8 mouse cellular contexts compared by ENCODE assay signal in genomic region chr5:43093647-43094326, GRCm38 (mm10).
DNase-seq lines count a peak whose midpoint lies in the region; ATAC-seq lines count a peak whose summit lies in the region.

No protein-coding gene starts in this region.

- peak; percentile 25; the same call in 1 of the 2 replicates for ATAC-seq in heart, embryonic 12.5 days (ENCODE audit: insufficient number of reproducible peaks, low FRiP score)
- peak; percentile 41 for ATAC-seq in midbrain, embryonic 11.5 days (ENCODE audit: low FRiP score)
- 0 out of 2 replicates have a peak, but pooled peaks have one; percentile 24 for ATAC-seq in hindbrain, embryonic 14.5 days (ENCODE audit: low FRiP score)
- 0 out of 2 replicates have a peak, but pooled peaks have one; percentile 17 for ATAC-seq in neural tube, embryonic 15.5 days (ENCODE audit: low FRiP score)
- ATAC-seq in frontal cortex, adult (ENCODE audit: low TSS enrichment), result no peak

- peak overlapping the region; percentile 45 for H3K27ac ChIP-seq in heart, embryonic 12.5 days (ENCODE audit: poor library complexity, severe bottlenecking)
- H3K27ac ChIP-seq in midbrain, embryonic 11.5 days (ENCODE audit: low read depth, low read length), result no peak overlapping the region
- no peak overlapping the region for H3K27ac ChIP-seq in midbrain, embryonic 10.5 days (replicated peaks)
- 0 out of 2 replicates have a peak overlapping the region, but pooled peaks have one; percentile 20 for H3K27ac ChIP-seq in hindbrain, embryonic 14.5 days
- H3K27ac ChIP-seq in neural tube, embryonic 15.5 days (replicated peaks), result no peak overlapping the region

- H3K9me3 ChIP-seq in heart, embryonic 12.5 days (replicated peaks), result no peaks in the 10 kb centered on the region
- H3K9me3 ChIP-seq in midbrain, embryonic 11.5 days (ENCODE audit: control insufficient read depth, low read length), result no peaks in the 10 kb centered on the region
- H3K9me3 ChIP-seq in midbrain, embryonic 10.5 days (replicated peaks), result no peaks in the 10 kb centered on the region
- no peaks in the 10 kb centered on the region for H3K9me3 ChIP-seq in hindbrain, embryonic 14.5 days (ENCODE audit: control insufficient read depth, low read length)
- H3K9me3 ChIP-seq in neural tube, embryonic 15.5 days (replicated peaks), result no peaks in the 10 kb centered on the region

- DNase-seq in heart, postnatal 4 days, result no peak
- peak; percentile 64 for DNase-seq in midbrain, embryonic 11.5 days (ENCODE audit: low spot score, missing footprints)
- no peak for DNase-seq in midbrain, embryonic 10.5 days (ENCODE audit: low spot score)
- no peak for DNase-seq in hindbrain, embryonic 14.5 days (ENCODE audit: low spot score)
- DNase-seq in ovary, adult 18-20 months (ENCODE audit: low spot score), result no peak

- no peak overlapping the region for H3K9ac ChIP-seq in heart, embryonic 12.5 days
- H3K9ac ChIP-seq in midbrain, embryonic 11.5 days (ENCODE audit: low read length), result no peak overlapping the region
- H3K9ac ChIP-seq in hindbrain, embryonic 14.5 days, result no peak overlapping the region
- no peak overlapping the region for H3K9ac ChIP-seq in neural tube, embryonic 15.5 days (replicated peaks)

- no peak overlapping the region for H3K4me3 ChIP-seq in heart, embryonic 12.5 days
- no peak overlapping the region for H3K4me3 ChIP-seq in midbrain, embryonic 11.5 days (ENCODE audit: low read depth, low read length)
- H3K4me3 ChIP-seq in midbrain, embryonic 10.5 days, result no peak overlapping the region
- no peak overlapping the region for H3K4me3 ChIP-seq in hindbrain, embryonic 14.5 days (replicated peaks; ENCODE audit: low read length)
- H3K4me3 ChIP-seq in neural tube, embryonic 15.5 days (replicated peaks), result no peak overlapping the region

- H3K4me2 ChIP-seq in heart, embryonic 12.5 days, result peak overlapping the region; percentile 28
- no peak overlapping the region for H3K4me2 ChIP-seq in midbrain, embryonic 11.5 days
- no peak overlapping the region for H3K4me2 ChIP-seq in hindbrain, embryonic 14.5 days (replicated peaks)
- no peak overlapping the region for H3K4me2 ChIP-seq in neural tube, embryonic 15.5 days

- WGBS in heart, embryonic 12.5 days, result 40% methylated on average over 5 of the region's 5 CpGs
- 82% methylated on average over 5 of the region's 5 CpGs for WGBS in midbrain, embryonic 11.5 days
- 76% methylated on average over 5 of the region's 5 CpGs for WGBS in midbrain, embryonic 10.5 days
- WGBS in hindbrain, embryonic 14.5 days, result 71% methylated on average over 5 of the region's 5 CpGs
- 68% methylated on average over 5 of the region's 5 CpGs for WGBS in neural tube, embryonic 15.5 days

- H3K36me3 ChIP-seq in heart, embryonic 12.5 days, result no peaks in the 10 kb centered on the region
- no peaks in the 10 kb centered on the region for H3K36me3 ChIP-seq in midbrain, embryonic 11.5 days (ENCODE audit: control insufficient read depth, insufficient read depth, low read length)
- no peaks in the 10 kb centered on the region for H3K36me3 ChIP-seq in midbrain, embryonic 10.5 days
- no peaks in the 10 kb centered on the region for H3K36me3 ChIP-seq in hindbrain, embryonic 14.5 days (replicated peaks; ENCODE audit: control insufficient read depth, insufficient read depth)
- no peaks in the 10 kb centered on the region for H3K36me3 ChIP-seq in neural tube, embryonic 15.5 days

- H3K4me1 ChIP-seq in heart, embryonic 12.5 days (replicated peaks), result peaks cover 19% of the 10 kb centered on the region
- peaks cover 18% of the 10 kb centered on the region for H3K4me1 ChIP-seq in midbrain, embryonic 11.5 days (ENCODE audit: control insufficient read depth, insufficient read depth, low read length)
- peaks cover 23% of the 10 kb centered on the region for H3K4me1 ChIP-seq in midbrain, embryonic 10.5 days
- H3K4me1 ChIP-seq in hindbrain, embryonic 14.5 days (replicated peaks; ENCODE audit: control insufficient read depth, insufficient read depth, low read length), result peaks cover 16% of the 10 kb centered on the region
- H3K4me1 ChIP-seq in neural tube, embryonic 15.5 days, result peaks cover 11% of the 10 kb centered on the region

- H3K27me3 ChIP-seq in heart, embryonic 12.5 days (replicated peaks), result no peaks in the 10 kb centered on the region
- H3K27me3 ChIP-seq in midbrain, embryonic 11.5 days (ENCODE audit: control insufficient read depth, insufficient read depth, low read length), result no peaks in the 10 kb centered on the region
- H3K27me3 ChIP-seq in midbrain, embryonic 10.5 days (ENCODE audit: low read depth, poor library complexity, severe bottlenecking), result peaks cover 13% of the 10 kb centered on the region; the same call in 1 of the 2 replicates
- H3K27me3 ChIP-seq in hindbrain, embryonic 14.5 days (ENCODE audit: control insufficient read depth, insufficient read depth, low read length), result no peaks in the 10 kb centered on the region
- H3K27me3 ChIP-seq in neural tube, embryonic 15.5 days (replicated peaks), result no peaks in the 10 kb centered on the region

Comparison
In these comparisons a context has a peak if more than half of its experiments do, and no peak if none do; other contexts are left out.
1. H3K27ac ChIP-seq: peak in heart, embryonic 12.5 days (single experiment) and hindbrain, embryonic 14.5 days (single experiment); none in midbrain, embryonic 11.5 days (single experiment), midbrain, embryonic 10.5 days (single experiment) and neural tube, embryonic 15.5 days (single experiment).